Mouse (Mus musculus) left cerebral cortex, adult 11 months (tissue): ENCODE results near the gene Exosc5.
A peak's percentile ranks its signal among the peaks of the same experiment; 100 is the strongest.

Experiments used
- DNase-seq: peaks from one replicate; pipeline ENCODE4 v3.0.0; 2022; ENCODE audit warnings: low spot score

The Exosc5 gene

GRCm38 (mm10) chr7:25658657-25659472 lies at the start of gene Exosc5, which contains the start of gene Bckdha:
Gene Exosc5, plus strand, starts transcription at chr7:25659164.
Gene Bckdha, minus strand, starts transcription at chr7:25658981.
- DNase-seq = peak; percentile 99

GRCm38 (mm10) chr7:25610056-25610455 lies 48.9 kb upstream of the Exosc5 start:
- no peak for DNase-seq

GRCm38 (mm10) chr7:25611501-25611900 lies 47.5 kb upstream of the Exosc5 start:
- no peak for DNase-seq

GRCm38 (mm10) chr7:25614086-25614485 lies 44.9 kb upstream of the Exosc5 start:
- no peak for DNase-seq

GRCm38 (mm10) chr7:25614831-25615705 lies 43.9 kb upstream of the Exosc5 start:
- DNase-seq = no peak

- DNase-seq = no peak
These were observed 43.3 kb upstream of the Exosc5 start, which contains the start of gene Erich4 for GRCm38 (mm10) chr7:25615706-25616011. Gene Erich4, minus strand, starts transcription at chr7:25615892.

GRCm38 (mm10) chr7:25617376-25618160 lies 41.4 kb upstream of the Exosc5 start:
- DNase-seq = no peak

- peak; percentile 87 for DNase-seq
These were observed 39.9 kb upstream of the Exosc5 start, which contains the start of gene Dmac2 for GRCm38 (mm10) chr7:25618865-25619721. Gene Dmac2, plus strand, starts transcription at chr7:25619414.

- DNase-seq = no peak
These were observed 39.3 kb upstream of the Exosc5 start for GRCm38 (mm10) chr7:25619722-25619991.

GRCm38 (mm10) chr7:25620101-25620500 lies 38.9 kb upstream of the Exosc5 start:
- DNase-seq = no peak

- DNase-seq = no peak
These were observed 38.2 kb upstream of the Exosc5 start for GRCm38 (mm10) chr7:25620751-25621150.

- no peak for DNase-seq
These were observed 35.0 kb upstream of the Exosc5 start for GRCm38 (mm10) chr7:25623857-25624370.

- no peak for DNase-seq
These were observed 34.1 kb upstream of the Exosc5 start for GRCm38 (mm10) chr7:25624851-25625250.

- no peak for DNase-seq
These were observed 33.2 kb upstream of the Exosc5 start for GRCm38 (mm10) chr7:25625594-25626250.

GRCm38 (mm10) chr7:25626509-25627430 lies 32.2 kb upstream of the Exosc5 start, which contains the start of gene B3gnt8:
Gene B3gnt8, plus strand, starts transcription at chr7:25626654.
- no peak for DNase-seq

GRCm38 (mm10) chr7:25627431-25628322 lies 31.3 kb upstream of the Exosc5 start:
- no peak for DNase-seq

GRCm38 (mm10) chr7:25628323-25628620 lies 30.7 kb upstream of the Exosc5 start:
- no peak for DNase-seq

GRCm38 (mm10) chr7:25632679-25633078 lies 26.3 kb upstream of the Exosc5 start:
- no peak for DNase-seq

- no peak for DNase-seq
These were observed 22.6 kb upstream of the Exosc5 start for GRCm38 (mm10) chr7:25636373-25636772.
